Mouse (Mus musculus) hematopoietic stem cell, adult 5-6 weeks (primary cell): ENCODE measurements at regions not wholly inside any gene's neighbourhood (a gene's known extent, or its start where the extent isn't known, plus 50 kb on each side); places are given as distances from the start of the nearest gene placed in this dataset.

ENCODE experiments used
- ATAC-seq, 2 experiments: fragments of 125-278 bp in 1 of 2; replicated peaks in 1 of 2; 2 replicates each; pipeline ENCODE4 v1.8.0; 2016 to 2017; ENCODE audit warnings: inconsistent platforms in 2 of 2, mild to moderate bottlenecking in 2 of 2, moderate number of reproducible peaks in 2 of 2, low read depth in 1 of 2, moderate TSS enrichment in 1 of 2; ENCODE audit not compliant: low FRiP score in 2 of 2, poor library complexity in 2 of 2, severe bottlenecking in 2 of 2, insufficient read depth in 1 of 2, low TSS enrichment in 1 of 2

- no peak for ATAC-seq
Observed at GRCm38 (mm10) chr4:70844742-70845141, 309.9 kb upstream of the Megf9 start.

DNA sequence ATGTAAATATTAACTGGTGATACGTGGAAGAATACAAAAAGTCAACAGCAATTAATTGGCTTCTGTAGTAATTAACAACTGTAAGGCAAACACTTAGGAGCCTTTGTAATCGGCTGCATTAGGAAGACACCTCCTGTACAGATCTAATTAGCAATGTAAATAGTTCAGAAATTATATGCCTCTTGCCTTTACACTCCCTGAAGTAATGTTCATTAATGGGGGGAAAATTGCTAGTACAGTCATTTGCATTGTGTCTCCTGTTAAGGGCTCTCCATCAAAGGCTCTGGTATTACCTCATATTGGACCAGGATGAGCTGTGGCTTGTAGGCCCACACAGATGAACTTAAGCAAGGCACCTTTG lies 276.1 kb upstream of the Megf9 start:
- no peak for ATAC-seq

DNA sequence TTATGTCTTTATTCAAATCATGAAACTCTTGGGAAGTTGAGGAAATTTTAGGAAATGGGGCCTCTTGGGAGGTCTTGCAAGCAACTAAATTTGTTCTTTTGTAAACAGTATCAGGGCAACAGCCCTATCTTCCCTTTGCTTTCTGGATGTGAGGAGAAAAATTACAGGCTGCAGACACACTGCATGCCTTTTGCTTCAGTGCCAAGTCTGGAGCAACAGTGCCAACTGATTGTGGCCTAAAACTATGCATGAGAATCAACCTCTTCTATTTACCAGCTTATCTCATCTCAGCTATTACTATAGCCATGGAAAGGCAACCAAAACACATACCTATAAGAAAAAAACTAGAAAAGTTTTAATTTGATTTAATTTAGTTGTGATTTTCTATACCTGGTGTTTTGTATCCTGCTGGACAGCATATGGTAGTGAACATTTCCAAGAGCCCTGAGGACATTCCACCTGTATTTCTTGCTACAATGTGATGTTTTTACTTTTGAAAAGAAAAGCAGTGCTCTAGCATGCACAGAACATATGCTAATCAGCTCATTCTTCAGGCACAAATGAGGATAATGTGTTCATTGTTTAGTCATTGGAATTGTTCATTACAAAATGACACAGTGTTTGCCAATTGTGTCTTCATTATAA lies 275.6 kb upstream of the Megf9 start:
- no peak for ATAC-seq

DNA sequence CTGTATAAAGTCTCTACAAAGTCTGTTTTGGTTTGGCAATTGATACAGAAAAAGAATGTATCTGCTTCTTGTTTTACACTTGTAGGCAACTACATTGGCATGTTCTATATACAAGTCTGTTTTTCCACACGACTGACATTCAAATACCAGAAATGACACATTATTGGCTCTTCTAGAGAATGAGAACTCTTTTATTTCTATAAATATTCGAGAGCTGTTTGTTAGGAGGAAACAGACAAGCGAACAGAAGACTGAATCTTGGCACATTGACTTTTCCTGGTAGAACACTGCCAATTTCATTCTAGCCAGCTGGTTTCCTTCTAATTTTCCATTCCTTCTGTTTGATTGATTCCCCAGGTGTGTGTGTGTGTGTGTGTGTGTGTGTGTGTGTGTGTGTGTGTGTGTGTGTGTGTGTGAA lies 270.1 kb upstream of the Megf9 start:
- no peak for ATAC-seq

GRCm38 (mm10) chr4:70798483-70798882 lies 263.7 kb upstream of the Megf9 start:
- ATAC-seq, result no peak

- ATAC-seq, result no peak
Observed at GRCm38 (mm10) chr4:70797935-70798334, 263.1 kb upstream of the Megf9 start.

GRCm38 (mm10) chr4:70783487-70783886 lies 248.7 kb upstream of the Megf9 start:
- ATAC-seq, result no peak

DNA sequence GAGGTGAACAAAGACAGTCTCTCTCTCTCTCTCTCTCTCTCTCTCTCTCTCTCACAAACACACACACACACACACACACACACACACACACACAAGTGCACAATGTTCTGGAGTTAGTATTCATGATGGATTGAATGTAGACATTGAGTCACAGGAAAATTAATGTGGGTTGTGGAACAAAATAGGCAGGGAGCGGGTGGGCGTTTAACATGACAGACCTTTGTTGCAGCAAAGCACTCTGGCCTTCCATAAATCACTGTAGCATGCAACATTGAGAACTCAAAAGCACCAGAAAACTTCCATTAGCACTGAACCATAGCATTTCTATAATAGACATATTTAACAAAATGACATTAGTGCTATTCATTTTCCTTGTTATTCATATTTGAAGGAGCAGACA lies 246.8 kb upstream of the Megf9 start:
- ATAC-seq, result no peak

GRCm38 (mm10) chr4:70776273-70776672 lies 241.5 kb upstream of the Megf9 start:
- ATAC-seq, result peak in 1 of 2 experiments; percentile 65; a peak in 2 of 4 replicates

- no peak for ATAC-seq
Observed at GRCm38 (mm10) chr4:70743425-70743824, 208.6 kb upstream of the Megf9 start.

- no peak for ATAC-seq
Observed at GRCm38 (mm10) chr4:70742002-70742401, 207.2 kb upstream of the Megf9 start.

DNA sequence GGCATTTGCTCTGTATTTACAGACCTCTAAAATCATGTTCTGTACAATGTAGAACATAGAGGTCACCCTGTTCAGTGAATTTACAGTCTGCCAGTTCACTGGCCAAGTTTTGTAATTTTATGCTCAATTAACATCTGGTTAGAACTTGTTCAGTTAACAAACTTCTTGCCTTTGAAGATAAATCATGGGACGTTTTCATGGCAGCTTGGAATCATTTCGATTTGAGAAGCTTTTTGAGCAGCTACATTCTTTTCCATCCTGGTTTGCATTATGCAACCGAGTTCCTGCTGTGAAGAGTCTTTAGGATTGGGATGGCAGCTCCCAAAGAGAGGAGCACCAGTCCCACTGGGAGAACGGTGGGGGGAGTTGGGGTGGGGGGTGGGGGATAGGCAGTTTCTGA lies 206.3 kb upstream of the Megf9 start:
- ATAC-seq, result no peak

GRCm38 (mm10) chr4:70709126-70709689 lies 174.4 kb upstream of the Megf9 start:
- ATAC-seq, result no peak

DNA sequence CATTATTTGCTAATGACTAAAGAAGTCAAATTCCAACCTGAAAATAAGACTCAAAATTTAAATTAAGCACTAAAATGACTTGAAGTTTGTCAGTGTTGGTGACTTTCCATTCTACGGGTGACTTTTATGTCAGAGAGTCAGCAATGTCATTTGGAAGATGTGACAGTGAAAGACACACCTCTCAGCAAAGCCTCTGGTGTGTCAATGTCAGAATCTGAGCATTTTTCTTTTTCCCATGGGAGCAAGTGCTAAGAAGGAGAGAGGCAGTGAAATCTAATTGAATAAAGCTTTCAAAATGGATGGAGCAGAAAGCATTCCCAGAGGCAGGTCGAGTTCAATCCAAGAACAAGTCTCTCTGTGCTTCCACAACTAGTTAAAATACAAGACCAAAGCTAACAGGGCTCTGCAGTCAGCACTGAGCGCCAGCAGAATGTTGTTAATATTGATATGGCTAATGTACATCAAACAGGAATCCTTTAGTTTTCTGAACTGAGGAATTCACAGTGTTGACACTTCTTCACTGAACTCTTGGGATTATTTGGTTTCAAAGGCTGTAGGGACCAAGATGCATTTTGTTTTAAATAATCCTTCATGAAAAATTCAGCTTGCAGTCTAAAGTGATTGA lies 170.4 kb upstream of the Megf9 start:
- ATAC-seq, result no peak

GRCm38 (mm10) chr4:70700894-70701293 lies 166.1 kb upstream of the Megf9 start:
- no peak for ATAC-seq

- ATAC-seq, result no peak
Observed at GRCm38 (mm10) chr4:70664181-70664580, 129.4 kb upstream of the Megf9 start.

- peak; percentile 39 to 61; a peak in 2 of 4 replicates for ATAC-seq
Observed at GRCm38 (mm10) chr4:70621431-70621837, 86.6 kb upstream of the Megf9 start.

DNA sequence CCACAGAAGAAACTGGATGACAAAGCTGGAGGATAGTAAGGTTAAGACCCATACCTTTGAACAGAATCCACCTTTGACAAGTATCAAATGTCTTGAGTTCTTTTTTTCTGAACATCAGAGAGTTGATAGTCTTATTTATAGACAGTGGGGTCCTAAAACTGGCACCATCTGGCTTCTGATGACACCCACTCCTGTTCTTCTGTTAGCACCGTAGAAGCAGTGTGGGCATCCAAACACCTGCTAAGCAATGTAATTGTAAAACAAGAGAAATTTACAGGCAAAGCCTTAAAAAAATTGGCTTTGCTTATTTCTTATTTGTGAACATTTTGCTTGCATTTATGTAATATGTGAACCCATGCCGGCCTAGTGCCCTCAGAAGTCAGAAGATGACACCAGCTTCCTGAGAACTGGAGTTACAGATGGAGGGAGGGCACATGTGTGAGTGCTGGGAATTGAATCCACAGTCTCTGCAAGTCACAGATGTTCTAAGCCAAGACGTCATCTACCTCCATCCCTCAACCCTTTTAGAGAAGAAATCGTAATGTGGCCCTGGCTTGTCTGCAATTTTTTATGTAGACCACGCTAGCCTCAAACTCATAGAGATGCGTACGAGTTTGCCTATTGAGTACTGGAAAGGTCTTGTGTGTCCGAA lies 85.0 kb upstream of the Megf9 start:
- ATAC-seq, result no peak
